Mouse (Mus musculus) limb, embryonic 10.5 days (tissue): ENCODE measurements around the gene Plac8. TPM values are rescaled to one million over a fixed set of nuclear protein-coding genes. Genes with fewer than 3 reads are reported as not detected.

Source experiments
- DNase-seq: peaks from one replicate; pipeline ENCODE4 v3.0.0-alpha.2; 2017; ENCODE audit warnings: low spot score
- H3K27ac ChIP-seq: fragments of 300-500 bp; sonication (generic); 2 replicates; pipeline ENCODE4 v1.5.1; 2016; ENCODE audit warnings: mild to moderate bottlenecking
- H3K27me3 ChIP-seq: fragments of 300-500 bp; sonication (generic); 2 replicates; pipeline ENCODE4 v1.6.1; 2016; ENCODE audit warnings: low read depth, mild to moderate bottlenecking; ENCODE audit not compliant: poor library complexity, severe bottlenecking
- H3K36me3 ChIP-seq: fragments of 300-500 bp; sonication (generic); 2 replicates; pipeline ENCODE4 v1.6.1; 2016; ENCODE audit warnings: mild to moderate bottlenecking, moderate library complexity
- H3K4me1 ChIP-seq: fragments of 300-500 bp; sonication (generic); 2 replicates; pipeline ENCODE4 v1.6.1; 2016
- H3K4me3 ChIP-seq: fragments of 300-500 bp; sonication (generic); 2 replicates; pipeline ENCODE4 v1.5.1; 2016; ENCODE audit warnings: mild to moderate bottlenecking, moderate library complexity
- H3K9me3 ChIP-seq: fragments of 300-500 bp; sonication (generic); replicated peaks from 2 replicates; pipeline ENCODE4 v1.6.1; 2016; ENCODE audit warnings: mild to moderate bottlenecking
- WGBS: fragments of 180-500 bp; shearing (Covaris S2); methylation state at CpG from one replicate; pipeline ENCODE4 v1.1.7; 2016; 5-methylcytosine and 5-hydroxymethylcytosine counted together
- polyA plus RNA-seq: library from polyadenylated mRNA; unstranded; fragments of >200 nt; fragmentation: Nextera tagmentation; extraction: Ambion mirVana; gene quantifications from 2 replicates; pipeline ENCODE4 v1.2.1, GENCODE M21; 2016

Gene Plac8
- polyA plus RNA-seq, 1 experiment from 2014 or later, result 2.7 TPM

DNA sequence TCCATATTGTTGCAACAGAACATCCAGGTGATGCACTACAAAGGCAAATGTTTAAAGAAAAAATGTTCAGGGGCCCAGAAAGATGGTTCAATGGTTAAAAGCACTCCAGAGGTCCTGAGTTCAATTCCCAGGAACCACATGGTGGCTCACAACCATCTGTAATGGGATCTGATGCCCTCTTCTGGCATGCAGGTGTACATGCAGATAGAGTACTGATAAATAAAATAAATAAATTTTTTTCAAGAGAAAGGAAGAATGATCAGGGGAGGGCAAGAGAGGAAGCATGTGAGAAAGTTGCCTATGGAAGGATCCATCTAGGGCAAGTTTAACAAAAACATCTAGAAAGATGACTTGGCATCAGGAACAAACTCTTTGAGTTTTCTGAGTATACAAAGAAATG lies 59.5 kb downstream of the Plac8 start:
- Histone ChIP-seq H3K4me3 (no peak overlapping the region), H3K9me3 (no peaks in the 10 kb centered on the region), H3K27ac (no peak overlapping the region), H3K27me3 (no peaks in the 10 kb centered on the region), H3K36me3 (no peaks in the 10 kb centered on the region), H3K4me1 (peaks cover 2% of the 10 kb centered on the region)
- no peak for DNase-seq

DNA sequence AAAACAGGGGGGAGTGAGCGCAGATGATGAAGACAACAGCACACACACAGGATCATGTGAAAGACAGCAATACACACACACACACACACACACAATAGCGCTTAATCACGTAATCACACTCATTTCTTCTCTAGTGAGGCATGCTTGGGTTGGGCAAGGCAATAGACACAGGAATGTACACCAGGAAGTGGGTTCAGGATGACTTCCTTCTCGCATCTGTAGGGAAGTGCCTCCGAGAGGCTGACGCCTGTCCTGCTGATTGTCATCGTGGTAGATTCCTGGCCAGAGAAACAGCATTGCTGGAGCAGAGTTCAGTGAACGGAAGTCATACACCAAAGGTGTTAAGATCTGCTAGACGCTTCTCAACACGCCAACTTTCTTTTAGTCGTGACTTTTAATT lies 62.8 kb downstream of the Plac8 start:
- H3K9me3 ChIP-seq, result no peaks in the 10 kb centered on the region
- no peak overlapping the region for H3K27ac ChIP-seq
- 77% methylated on average over 11 of the region's 11 CpGs for WGBS
- H3K27me3 ChIP-seq, result no peaks in the 10 kb centered on the region
- H3K4me1 ChIP-seq, result no peaks in the 10 kb centered on the region
- no peak for DNase-seq
- no peak overlapping the region for H3K4me3 ChIP-seq
- H3K36me3 ChIP-seq, result no peaks in the 10 kb centered on the region

Other genes with a start within 250 kb of the Plac8 start
- 117 and 131 TPM in 2 replicates for gene Sec31a, start 156.0 kb downstream of the Plac8 start, polyA plus RNA-seq
- gene Lin54, start 71.6 kb downstream of the Plac8 start, polyA plus RNA-seq, result 14.5 and 15.4 TPM in 2 replicates
- 252 and 254 TPM in 2 replicates for gene Cops4, start 53.9 kb downstream of the Plac8 start, polyA plus RNA-seq
- 60.5 and 69.0 TPM in 2 replicates for gene Coq2, start 102.9 kb upstream of the Plac8 start, polyA plus RNA-seq
- gene Hpse, start 147.5 kb upstream of the Plac8 start, polyA plus RNA-seq, result 0.64 and 2.3 TPM in 2 replicates
- 21.8 and 28.8 TPM in 2 replicates for gene Helq, start 226.4 kb upstream of the Plac8 start, polyA plus RNA-seq
- 204 and 214 TPM in 2 replicates for gene Mrps18c, start 226.4 kb upstream of the Plac8 start, polyA plus RNA-seq
- gene Abraxas1, start 248.7 kb upstream of the Plac8 start, polyA plus RNA-seq, result 32.1 and 32.3 TPM in 2 replicates